Mouse (Mus musculus) hindlimb bud, embryonic 11.5 days (tissue): ENCODE measurements around the gene Plpp7.

ENCODE experiments used
- DNase-seq: peaks from one replicate; pipeline ENCODE4 v3.0.0-alpha.2; 2012; ENCODE audit warnings: low read depth, low spot score; ENCODE audit errors: extremely low spot score

The Plpp7 gene

GRCm38 (mm10) chr2:32096122-32096420 lies 743 bp downstream of the Plpp7 start:
- DNase-seq: no peak

- no peak for DNase-seq
Measured at GRCm38 (mm10) chr2:32102944-32103343, 7.6 kb downstream of the Plpp7 start.

GRCm38 (mm10) chr2:32103557-32103956 lies 8.2 kb downstream of the Plpp7 start:
- no peak for DNase-seq

GRCm38 (mm10) chr2:32104122-32104521 lies 8.8 kb downstream of the Plpp7 start:
- no peak for DNase-seq

- DNase-seq: no peak
Measured at GRCm38 (mm10) chr2:32105117-32105913, 10.0 kb downstream of the Plpp7 start.

- no peak for DNase-seq
Measured at GRCm38 (mm10) chr2:32105930-32106329, 10.6 kb downstream of the Plpp7 start.

- DNase-seq: no peak
Measured at GRCm38 (mm10) chr2:32111268-32111667, 15.9 kb downstream of the Plpp7 start.

- DNase-seq: no peak
Measured at GRCm38 (mm10) chr2:32112548-32112947, 17.2 kb downstream of the Plpp7 start.

- no peak for DNase-seq
Measured at GRCm38 (mm10) chr2:32115851-32116268, 20.5 kb downstream of the Plpp7 start.

GRCm38 (mm10) chr2:32119802-32120750 lies 24.7 kb downstream of the Plpp7 start:
- DNase-seq: no peak

- DNase-seq: no peak
Measured at GRCm38 (mm10) chr2:32121150-32121549, 25.8 kb downstream of the Plpp7 start.

GRCm38 (mm10) chr2:32121785-32122184 lies 26.5 kb downstream of the Plpp7 start:
- DNase-seq: no peak

- DNase-seq: no peak
Measured at GRCm38 (mm10) chr2:32127653-32128535, 32.6 kb downstream of the Plpp7 start.

- DNase-seq: no peak
Measured at GRCm38 (mm10) chr2:32128536-32128841, 33.2 kb downstream of the Plpp7 start.

- DNase-seq: no peak
Measured at GRCm38 (mm10) chr2:32129383-32130074, 34.2 kb downstream of the Plpp7 start.

- DNase-seq: no peak
Measured at GRCm38 (mm10) chr2:32130435-32130834, 35.1 kb downstream of the Plpp7 start.

- no peak for DNase-seq
Measured at GRCm38 (mm10) chr2:32131205-32131834, 36.0 kb downstream of the Plpp7 start.

- no peak for DNase-seq
Measured at GRCm38 (mm10) chr2:32131866-32132566, 36.7 kb downstream of the Plpp7 start.

GRCm38 (mm10) chr2:32132567-32132992 lies 37.3 kb downstream of the Plpp7 start:
- DNase-seq: no peak
